Mouse (Mus musculus) brain, embryonic 14.5 days (tissue): ENCODE measurements around the gene Dennd1a.

Experiments used
- CTCF ChIP-seq: fragments of 200-500 bp; IDR thresholded peaks from 2 replicates; pipeline ENCODE4 v1.5.1; 2012; ENCODE audit warnings: inconsistent platforms, mild to moderate bottlenecking, moderate library complexity, borderline replicate concordance; ENCODE audit not compliant: insufficient read depth, insufficient read length; ENCODE audit errors: extremely low read depth
- POLR2A ChIP-seq: fragments of 200-500 bp; IDR thresholded peaks from 2 replicates; pipeline ENCODE4 v1.6.1; 2012; ENCODE audit warnings: mild to moderate bottlenecking, inconsistent platforms, borderline replicate concordance; ENCODE audit not compliant: poor library complexity, insufficient read depth, insufficient read length, severe bottlenecking; ENCODE audit errors: extremely low read depth

DNA sequence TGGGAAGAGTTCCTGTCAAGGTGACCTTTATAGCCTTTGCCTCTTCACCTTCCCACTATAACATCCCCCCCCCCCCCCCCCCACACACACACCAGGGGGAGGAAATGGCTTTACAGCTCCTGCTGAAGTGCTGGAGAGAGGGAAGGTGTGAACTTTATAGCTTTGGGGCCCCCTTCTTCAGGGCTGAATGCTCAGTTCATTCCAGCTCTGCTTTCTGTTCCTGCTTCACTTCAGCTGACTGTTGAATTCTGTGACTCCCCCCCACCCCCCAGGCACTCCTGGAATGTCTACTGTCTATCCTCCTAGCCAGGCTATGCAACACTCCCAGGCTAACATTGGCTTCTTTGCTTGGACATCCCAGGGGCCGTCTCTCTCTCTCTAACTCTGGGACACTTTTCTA, 491.2 kb downstream of the Dennd1a start:
- TF ChIP-seq CTCF (no peak), POLR2A (no peak)
